Mouse (Mus musculus) testis, adult 2 months (tissue): ENCODE measurements around the gene Mas1. TPM values are rescaled to one million over a fixed set of nuclear protein-coding genes. Genes with fewer than 3 reads are reported as not detected.

Experiments used
- H3K27ac ChIP-seq: fragments of 200-500 bp; 2 replicates; pipeline ENCODE4 v1.5.1; 2012; ENCODE audit warnings: low read depth, low read length; ENCODE audit not compliant: control insufficient read depth, insufficient read depth
- H3K27me3 ChIP-seq: fragments of 200-500 bp; 2 replicates; pipeline ENCODE4 v1.6.1; 2012; ENCODE audit warnings: mild to moderate bottlenecking, low read length, moderate library complexity; ENCODE audit not compliant: control insufficient read depth, insufficient read depth
- H3K36me3 ChIP-seq: fragments of 200-500 bp; 2 replicates; pipeline ENCODE4 v1.6.1; 2012; ENCODE audit warnings: mild to moderate bottlenecking, low read length; ENCODE audit not compliant: control insufficient read depth, insufficient read depth
- H3K4me1 ChIP-seq: fragments of 200-500 bp; 2 replicates; pipeline ENCODE4 v1.6.1; 2012; ENCODE audit warnings: low read length; ENCODE audit not compliant: control insufficient read depth, insufficient read depth
- H3K4me3 ChIP-seq: fragments of 200-500 bp; 2 replicates; pipeline ENCODE4 v1.5.1; 2012; ENCODE audit warnings: low read depth, mild to moderate bottlenecking, low read length, moderate library complexity, mixed read lengths; ENCODE audit not compliant: control insufficient read depth
- CTCF ChIP-seq: fragments of 200-500 bp; IDR thresholded peaks from 2 replicates; pipeline ENCODE4 v1.5.1; 2012; ENCODE audit warnings: low read depth, mild to moderate bottlenecking, inconsistent platforms, low read length, moderate library complexity; ENCODE audit not compliant: control insufficient read depth, insufficient read depth, insufficient replicate concordance
- POLR2A ChIP-seq: fragments of 200-500 bp; IDR thresholded peaks from 2 replicates; pipeline ENCODE4 v1.6.1; 2012; ENCODE audit warnings: low read depth, mild to moderate bottlenecking, inconsistent platforms, low read length, moderate library complexity; ENCODE audit not compliant: control insufficient read depth
- polyA plus RNA-seq: library from polyadenylated mRNA; depleted of rRNA; stranded (reverse); fragments of >200 nt; gene quantifications from 2 replicates; pipeline ENCODE4 v1.2.3, GENCODE M21; 2012

Gene Mas1
- polyA plus RNA-seq, 1 experiment, result 78.9 TPM

GRCm38 (mm10) chr17:12891054-12891453 is 23.1 kb upstream of the Mas1 start:
- Histone ChIP-seq H3K36me3 (no peaks in the 10 kb centered on the region; the same call in 1 of the 2 replicates), H3K27ac (no peak overlapping the region), H3K4me3 (no peak overlapping the region), H3K4me1 (no peaks in the 10 kb centered on the region), H3K27me3 (no peaks in the 10 kb centered on the region)
- TF ChIP-seq CTCF (no peak), POLR2A (no peak)

DNA sequence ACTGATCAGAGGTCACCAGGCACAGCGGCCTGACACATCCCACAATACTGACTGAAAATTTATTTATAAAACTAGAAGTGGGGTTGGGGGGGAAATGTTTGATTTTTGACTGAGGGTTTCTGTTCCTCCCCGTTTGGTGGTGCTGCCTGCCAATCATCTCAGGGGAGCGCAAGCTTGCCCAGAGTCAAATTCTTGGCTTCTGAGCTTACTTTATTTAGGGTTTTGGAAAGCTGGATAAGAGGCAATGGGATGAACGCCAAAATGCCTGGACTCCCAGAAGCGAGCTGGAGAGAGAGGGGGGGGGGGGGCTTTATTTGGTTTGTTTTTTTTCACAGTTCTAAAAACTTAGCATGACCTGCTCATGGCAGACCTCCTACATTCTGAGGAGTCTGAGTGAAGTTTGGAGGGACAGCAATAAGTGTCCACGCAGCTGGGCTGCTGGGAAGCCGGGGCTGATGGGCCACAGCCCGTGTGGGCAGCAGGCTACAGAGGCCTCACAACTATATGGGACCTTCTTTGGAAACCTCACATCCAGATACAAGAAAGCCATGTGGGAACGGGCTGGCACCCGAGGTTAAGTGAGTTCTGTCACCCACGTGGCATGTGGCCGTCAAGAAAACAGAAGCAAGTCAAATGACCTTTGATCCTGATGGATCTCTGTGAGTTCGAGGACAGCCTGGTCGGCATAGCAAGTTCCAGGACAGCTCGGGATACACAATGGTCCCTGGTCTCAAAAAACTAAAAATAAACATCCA is 19.3 kb upstream of the Mas1 start:
- TF ChIP-seq CTCF (no peak), POLR2A (no peak)
- no peaks in the 10 kb centered on the region; the same call in 1 of the 2 replicates for H3K36me3 ChIP-seq
- no peaks in the 10 kb centered on the region for H3K27me3 ChIP-seq

GRCm38 (mm10) chr17:12886620-12887019 is 18.7 kb upstream of the Mas1 start:
- H3K4me3 ChIP-seq, result no peak overlapping the region
- no peak overlapping the region for H3K27ac ChIP-seq
- no peaks in the 10 kb centered on the region for H3K27me3 ChIP-seq
- H3K4me1 ChIP-seq, result no peaks in the 10 kb centered on the region
- TF ChIP-seq CTCF, result no peak
- no peak for TF ChIP-seq POLR2A
- H3K36me3 ChIP-seq, result no peaks in the 10 kb centered on the region; the same call in 1 of the 2 replicates

More for the DNA sequence above, 19.3 kb upstream of the Mas1 start:
- Histone ChIP-seq H3K4me3 (no peak overlapping the region), H3K27ac (no peak overlapping the region), H3K4me1 (no peaks in the 10 kb centered on the region)

DNA sequence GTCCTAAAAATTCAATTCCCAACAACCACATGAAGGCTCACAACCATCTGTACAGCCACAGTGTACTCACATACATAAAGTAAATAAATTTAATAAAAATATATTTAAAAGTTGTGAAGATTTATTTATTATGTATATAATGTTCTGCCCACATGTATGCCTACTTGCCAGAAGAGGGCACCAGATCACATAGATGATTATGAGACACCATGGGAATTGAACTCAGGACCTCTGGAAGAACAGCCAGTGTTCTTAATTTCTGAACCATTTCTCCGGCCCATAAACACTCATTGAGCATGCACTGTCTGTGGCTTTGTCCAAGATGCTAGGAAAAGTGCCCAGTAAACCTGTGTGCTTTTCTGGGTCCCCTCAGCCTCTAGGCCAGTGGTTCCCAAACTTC is 13.3 kb upstream of the Mas1 start:
- no peak overlapping the region for H3K27ac ChIP-seq
- TF ChIP-seq POLR2A (no peak), CTCF (no peak)
- H3K36me3 ChIP-seq, result no peaks in the 10 kb centered on the region
- H3K4me1 ChIP-seq, result peaks cover 2% of the 10 kb centered on the region; the same call in 1 of the 2 replicates
- H3K4me3 ChIP-seq, result no peak overlapping the region
- no peaks in the 10 kb centered on the region for H3K27me3 ChIP-seq

- H3K36me3 ChIP-seq, result no peaks in the 10 kb centered on the region
- H3K27me3 ChIP-seq, result no peaks in the 10 kb centered on the region
- peak overlapping the region; percentile 47 for H3K4me3 ChIP-seq
- H3K27ac ChIP-seq, result no peak overlapping the region
- H3K4me1 ChIP-seq, result peaks cover 2% of the 10 kb centered on the region; the same call in 1 of the 2 replicates
- TF ChIP-seq POLR2A, result no peak
- TF ChIP-seq CTCF, result peak; percentile 63; the same call in 1 of the 2 replicates
These were observed 12.2 kb upstream of the Mas1 start for GRCm38 (mm10) chr17:12880178-12880577.

DNA sequence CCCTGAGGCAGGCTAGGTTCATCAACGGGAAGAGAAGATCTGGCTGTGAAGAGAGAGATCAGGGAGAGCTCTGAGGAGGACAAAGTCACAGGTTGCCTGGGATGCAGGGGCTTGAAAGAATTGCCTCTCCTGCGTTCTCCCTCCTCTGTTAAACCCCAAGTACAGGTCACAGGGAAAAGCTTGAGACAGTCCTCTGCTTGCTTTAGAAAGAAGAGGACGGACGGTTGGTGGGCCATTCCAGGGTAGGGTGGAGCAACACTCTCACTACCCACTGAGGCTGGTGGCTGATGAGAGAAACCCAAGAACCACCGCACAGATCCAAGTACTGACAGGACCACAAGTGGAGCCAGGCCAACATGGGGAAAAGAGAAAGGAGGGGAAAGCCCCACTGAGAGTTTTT is 7.8 kb upstream of the Mas1 start, which contains the start of gene Mrgprh:
Gene Mrgprh, plus strand, starts transcription at position 301 of the 400 bp plus-strand sequence.
- Histone ChIP-seq H3K27ac (no peak within 1 kb of the TSS), H3K27me3 (no peaks in the 10 kb centered on the region), H3K4me3 (no peak within 1 kb of the TSS), H3K4me1 (peaks cover 4% of the 10 kb centered on the region; the same call in 1 of the 2 replicates), H3K36me3 (no peaks in the 10 kb centered on the region)
- TF ChIP-seq CTCF, result no peak
- TF ChIP-seq POLR2A, result no peak

GRCm38 (mm10) chr17:12872275-12873028 is 4.5 kb upstream of the Mas1 start:
- TF ChIP-seq POLR2A, result no peak
- Histone ChIP-seq H3K4me3 (no peak overlapping the region), H3K4me1 (peaks cover 2% of the 10 kb centered on the region; the same call in 1 of the 2 replicates), H3K27ac (no peak overlapping the region), H3K36me3 (no peaks in the 10 kb centered on the region), H3K27me3 (no peaks in the 10 kb centered on the region)
